Mouse (Mus musculus): ENCODE measurements around the gene Eif5b. TPM values are rescaled to one million over a fixed set of nuclear protein-coding genes. Genes with fewer than 3 reads are reported as not detected.
"Not testable (repeated sequence)": the region's sequence is repeated elsewhere in the genome, so short reads cannot be mapped to it uniquely, and the experiment has no call there.

Gene Eif5b
- polyA plus RNA-seq, 1 experiment from 2014 or later: 32.1 TPM

DNA sequence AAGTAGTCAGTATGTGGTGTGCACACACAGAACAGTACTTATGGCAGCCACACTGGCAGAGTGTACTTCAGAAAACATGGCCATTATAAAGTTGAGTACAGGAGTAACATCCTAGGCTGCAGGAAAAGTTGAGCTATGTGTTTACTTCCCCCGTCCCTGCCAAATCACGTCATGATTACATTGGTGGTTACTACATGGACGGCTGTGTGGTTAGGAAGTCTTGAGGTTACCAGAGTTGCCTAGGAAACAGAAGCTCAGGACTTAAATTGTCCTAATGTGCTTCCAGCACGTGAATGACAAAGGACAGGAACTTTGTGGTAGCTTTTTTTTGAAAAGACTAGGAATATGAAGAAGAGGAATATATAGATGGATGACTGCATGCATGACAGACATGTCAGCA is 51.8 kb downstream of the Eif5b start:
- no peak overlapping the region for H3K4me2 ChIP-seq (ENCODE audit: low read depth, severe bottlenecking)
- no peak for DNase-seq (ENCODE audit: low spot score)
- 84% methylated on average over 4 of the region's 4 CpGs for WGBS
- H3K4me3 ChIP-seq (ENCODE audit: low read depth, low read length): no peak overlapping the region
- no peak overlapping the region for H3K9ac ChIP-seq (ENCODE audit: low read length)
- H3K4me1 ChIP-seq (ENCODE audit: control insufficient read depth, insufficient read depth, low read length): no peaks in the 10 kb centered on the region
- H3K36me3 ChIP-seq (ENCODE audit: control insufficient read depth, insufficient read depth, low read length): peaks cover 24% of the 10 kb centered on the region
- no peaks in the 10 kb centered on the region for H3K9me3 ChIP-seq (ENCODE audit: control insufficient read depth, low read length)
- H3K27me3 ChIP-seq (ENCODE audit: control insufficient read depth, insufficient read depth, low read length): no peaks in the 10 kb centered on the region
- no peak for ATAC-seq (ENCODE audit: insufficient number of reproducible peaks, low FRiP score, low TSS enrichment, low read depth)
- no peak overlapping the region for H3K27ac ChIP-seq (replicated peaks; ENCODE audit: low read depth, low read length)

- DNase-seq (ENCODE audit: low spot score) (no peak), ATAC-seq (ENCODE audit: insufficient number of reproducible peaks, low FRiP score, low TSS enrichment, low read depth) (no peak)
- 84% methylated on average over 5 of the region's 5 CpGs for WGBS
- H3K36me3 ChIP-seq (ENCODE audit: control insufficient read depth, insufficient read depth, low read length): peaks cover 26% of the 10 kb centered on the region
- no peak overlapping the region for H3K9ac ChIP-seq (ENCODE audit: low read length)
- no peak overlapping the region for H3K4me3 ChIP-seq (ENCODE audit: low read depth, low read length)
- H3K4me2 ChIP-seq (ENCODE audit: low read depth, severe bottlenecking): no peak overlapping the region
- H3K27ac ChIP-seq (replicated peaks; ENCODE audit: low read depth, low read length): no peak overlapping the region
- H3K27me3 ChIP-seq (ENCODE audit: control insufficient read depth, insufficient read depth, low read length): no peaks in the 10 kb centered on the region
- H3K9me3 ChIP-seq (ENCODE audit: control insufficient read depth, low read length): no peaks in the 10 kb centered on the region
- H3K4me1 ChIP-seq (ENCODE audit: control insufficient read depth, insufficient read depth, low read length): no peaks in the 10 kb centered on the region
Measured at GRCm38 (mm10) chr1:38055176-38055575, 57.4 kb downstream of the Eif5b start.

GRCm38 (mm10) chr1:38058417-38058816 is 60.6 kb downstream of the Eif5b start:
- DNase-seq (ENCODE audit: low spot score) (no peak), ATAC-seq (ENCODE audit: insufficient number of reproducible peaks, low FRiP score, low TSS enrichment, low read depth) (no peak)
- Histone ChIP-seq H3K9ac (ENCODE audit: low read length) (no peak overlapping the region), H3K36me3 (ENCODE audit: control insufficient read depth, insufficient read depth, low read length) (peaks cover 22% of the 10 kb centered on the region), H3K27me3 (ENCODE audit: control insufficient read depth, insufficient read depth, low read length) (no peaks in the 10 kb centered on the region), H3K4me3 (ENCODE audit: low read depth, low read length) (no peak overlapping the region), H3K27ac (replicated peaks; ENCODE audit: low read depth, low read length) (no peak overlapping the region), H3K4me2 (ENCODE audit: low read depth, severe bottlenecking) (no peak overlapping the region), H3K4me1 (ENCODE audit: control insufficient read depth, insufficient read depth, low read length) (no peaks in the 10 kb centered on the region), H3K9me3 (ENCODE audit: control insufficient read depth, low read length) (no peaks in the 10 kb centered on the region)
- WGBS: 87% methylated on average over 6 of the region's 6 CpGs

GRCm38 (mm10) chr1:38062156-38062555 is 64.3 kb downstream of the Eif5b start:
- H3K27ac ChIP-seq (replicated peaks; ENCODE audit: low read depth, low read length); H3K9ac ChIP-seq (ENCODE audit: low read length); ATAC-seq (ENCODE audit: insufficient number of reproducible peaks, low FRiP score, low TSS enrichment, low read depth); H3K9me3 ChIP-seq (ENCODE audit: control insufficient read depth, low read length); H3K4me1 ChIP-seq (ENCODE audit: control insufficient read depth, insufficient read depth, low read length); H3K4me2 ChIP-seq (ENCODE audit: low read depth, severe bottlenecking); DNase-seq (ENCODE audit: low spot score); H3K4me3 ChIP-seq (ENCODE audit: low read depth, low read length); H3K27me3 ChIP-seq (ENCODE audit: control insufficient read depth, insufficient read depth, low read length): not testable (repeated sequence)
- WGBS: 86% methylated on average over 2 of the region's 2 CpGs
- peaks cover 29% of the 10 kb centered on the region for H3K36me3 ChIP-seq (ENCODE audit: control insufficient read depth, insufficient read depth, low read length)

- no peaks in the 10 kb centered on the region for H3K9me3 ChIP-seq (ENCODE audit: control insufficient read depth, low read length)
- no peak overlapping the region for H3K27ac ChIP-seq (replicated peaks; ENCODE audit: low read depth, low read length)
- DNase-seq (ENCODE audit: low spot score) (no peak), ATAC-seq (ENCODE audit: insufficient number of reproducible peaks, low FRiP score, low TSS enrichment, low read depth) (no peak)
- no peaks in the 10 kb centered on the region for H3K27me3 ChIP-seq (ENCODE audit: control insufficient read depth, insufficient read depth, low read length)
- no peak overlapping the region for H3K4me3 ChIP-seq (ENCODE audit: low read depth, low read length)
- H3K9ac ChIP-seq (ENCODE audit: low read length): no peak overlapping the region
- H3K4me1 ChIP-seq (ENCODE audit: control insufficient read depth, insufficient read depth, low read length): no peaks in the 10 kb centered on the region
- H3K4me2 ChIP-seq (ENCODE audit: low read depth, severe bottlenecking): no peak overlapping the region
- 96% methylated on average over 10 of the region's 10 CpGs for WGBS
- peaks cover 18% of the 10 kb centered on the region; the same call in 1 of the 2 replicates for H3K36me3 ChIP-seq (ENCODE audit: control insufficient read depth, insufficient read depth, low read length)
Measured at GRCm38 (mm10) chr1:38067276-38067675, 69.5 kb downstream of the Eif5b start.

GRCm38 (mm10) chr1:38071326-38071725 is 73.5 kb downstream of the Eif5b start:
- no peak for DNase-seq (ENCODE audit: low spot score)
- Histone ChIP-seq H3K4me1 (ENCODE audit: control insufficient read depth, insufficient read depth, low read length) (no peaks in the 10 kb centered on the region), H3K27ac (replicated peaks; ENCODE audit: low read depth, low read length) (no peak overlapping the region), H3K9me3 (ENCODE audit: control insufficient read depth, low read length) (no peaks in the 10 kb centered on the region), H3K36me3 (ENCODE audit: control insufficient read depth, insufficient read depth, low read length) (peaks cover 13% of the 10 kb centered on the region), H3K27me3 (ENCODE audit: control insufficient read depth, insufficient read depth, low read length) (no peaks in the 10 kb centered on the region), H3K4me3 (ENCODE audit: low read depth, low read length) (no peak overlapping the region), H3K4me2 (ENCODE audit: low read depth, severe bottlenecking) (no peak overlapping the region), H3K9ac (ENCODE audit: low read length) (no peak overlapping the region)
- 89% methylated on average over 8 of the region's 8 CpGs for WGBS
- no peak for ATAC-seq (ENCODE audit: insufficient number of reproducible peaks, low FRiP score, low TSS enrichment, low read depth)

GRCm38 (mm10) chr1:38081316-38081715 is 83.5 kb downstream of the Eif5b start:
- Histone ChIP-seq H3K4me2 (ENCODE audit: low read depth, severe bottlenecking) (no peak overlapping the region), H3K9ac (ENCODE audit: low read length) (no peak overlapping the region), H3K27me3 (ENCODE audit: control insufficient read depth, insufficient read depth, low read length) (no peaks in the 10 kb centered on the region), H3K4me3 (ENCODE audit: low read depth, low read length) (no peak overlapping the region), H3K27ac (replicated peaks; ENCODE audit: low read depth, low read length) (no peak overlapping the region), H3K9me3 (ENCODE audit: control insufficient read depth, low read length) (no peaks in the 10 kb centered on the region), H3K4me1 (ENCODE audit: control insufficient read depth, insufficient read depth, low read length) (no peaks in the 10 kb centered on the region), H3K36me3 (ENCODE audit: control insufficient read depth, insufficient read depth, low read length) (peaks cover 4% of the 10 kb centered on the region; the same call in 1 of the 2 replicates)
- 82% methylated on average over 8 of the region's 8 CpGs for WGBS
- DNase-seq (ENCODE audit: low spot score) (no peak), ATAC-seq (ENCODE audit: insufficient number of reproducible peaks, low FRiP score, low TSS enrichment, low read depth) (no peak)

GRCm38 (mm10) chr1:38103214-38103613 is 105.4 kb downstream of the Eif5b start:
- no peaks in the 10 kb centered on the region for H3K9me3 ChIP-seq (ENCODE audit: control insufficient read depth, low read length)
- H3K27ac ChIP-seq (replicated peaks; ENCODE audit: low read depth, low read length): no peak overlapping the region
- WGBS: 88% methylated on average over 1 of the region's 1 CpGs
- no peaks in the 10 kb centered on the region for H3K4me1 ChIP-seq (ENCODE audit: control insufficient read depth, insufficient read depth, low read length)
- ATAC-seq (ENCODE audit: insufficient number of reproducible peaks, low FRiP score, low TSS enrichment, low read depth): no peak
- no peak overlapping the region for H3K4me3 ChIP-seq (ENCODE audit: low read depth, low read length)
- no peaks in the 10 kb centered on the region for H3K36me3 ChIP-seq (ENCODE audit: control insufficient read depth, insufficient read depth, low read length)
- H3K27me3 ChIP-seq (ENCODE audit: control insufficient read depth, insufficient read depth, low read length): no peaks in the 10 kb centered on the region
- DNase-seq (ENCODE audit: low spot score): no peak
- no peak overlapping the region for H3K4me2 ChIP-seq (ENCODE audit: low read depth, severe bottlenecking)
- no peak overlapping the region for H3K9ac ChIP-seq (ENCODE audit: low read length)

DNA sequence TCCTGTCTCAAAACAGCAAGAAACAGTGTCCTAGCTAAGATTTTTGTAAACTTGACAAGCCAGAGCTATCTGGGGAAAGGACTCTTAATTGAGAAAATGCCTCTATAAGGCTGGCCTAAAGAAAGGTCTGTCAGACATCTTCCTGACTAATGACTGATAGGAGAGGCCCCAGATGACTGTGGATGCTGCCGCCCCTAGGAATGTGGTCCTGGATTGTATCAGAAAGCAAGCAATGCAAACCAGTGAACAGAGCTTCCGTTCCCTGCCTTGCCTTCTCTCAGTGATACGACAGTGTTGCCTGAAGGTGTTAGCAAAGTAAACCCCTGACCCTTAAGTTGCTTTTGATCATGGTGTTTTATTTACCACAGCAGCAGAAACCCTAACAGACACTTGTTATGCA is 106.0 kb downstream of the Eif5b start:
- no peaks in the 10 kb centered on the region for H3K9me3 ChIP-seq (ENCODE audit: control insufficient read depth, low read length)
- 16% methylated on average over 3 of the region's 3 CpGs for WGBS
- H3K4me3 ChIP-seq (ENCODE audit: low read depth, low read length): no peak overlapping the region
- DNase-seq (ENCODE audit: low spot score) (no peak), ATAC-seq (ENCODE audit: insufficient number of reproducible peaks, low FRiP score, low TSS enrichment, low read depth) (no peak)
- no peaks in the 10 kb centered on the region for H3K36me3 ChIP-seq (ENCODE audit: control insufficient read depth, insufficient read depth, low read length)
- H3K9ac ChIP-seq (ENCODE audit: low read length): no peak overlapping the region
- H3K4me1 ChIP-seq (ENCODE audit: control insufficient read depth, insufficient read depth, low read length): no peaks in the 10 kb centered on the region
- H3K4me2 ChIP-seq (ENCODE audit: low read depth, severe bottlenecking): no peak overlapping the region
- no peak overlapping the region for H3K27ac ChIP-seq (replicated peaks; ENCODE audit: low read depth, low read length)
- no peaks in the 10 kb centered on the region for H3K27me3 ChIP-seq (ENCODE audit: control insufficient read depth, insufficient read depth, low read length)
